Mouse (Mus musculus): ENCODE results near the gene Parp9. TPM values are rescaled to one million over a fixed set of nuclear protein-coding genes. Genes with fewer than 3 reads are reported as not detected.

Gene Parp9
- 1.6 TPM for polyA plus RNA-seq (2014; fragmentation: Illumina TruSeq; extraction: RNeasy Lipid Tissue Mini Kit (QIAGEN cat#74804); ENCODE audit: low read depth, low replicate concordance)

GRCm38 (mm10) chr16:35938211-35939151 lies at the start of gene Parp9, which contains the start of gene Dtx3l:
TSS of gene Parp9 (plus strand) at chr16:35938470.
TSS of gene Dtx3l (minus strand) at chr16:35939151.

DNA sequence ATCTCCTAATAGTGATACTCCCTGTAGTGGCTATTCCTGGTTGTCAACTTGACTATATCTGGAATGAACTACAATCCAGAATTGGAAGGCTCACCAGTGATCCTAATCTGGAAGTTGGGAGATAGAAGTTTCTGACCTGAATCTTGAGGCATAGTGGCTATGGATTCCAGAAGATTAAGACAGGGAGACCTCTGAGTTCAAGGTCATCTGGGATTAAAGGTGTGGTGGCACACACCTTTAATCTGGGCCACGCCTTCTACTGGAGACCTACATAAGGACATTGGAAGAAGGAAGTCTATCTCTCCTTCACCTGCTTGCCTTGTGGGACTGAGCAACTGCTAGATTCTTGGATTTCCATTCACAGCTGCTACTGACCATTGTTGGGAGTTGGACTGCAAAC lies 40.2 kb downstream of the Parp9 start, which contains the start of gene Kpna1:
Gene Kpna1, plus strand, starts transcription at position 301 of the 400 bp plus-strand sequence.

Other genes starting within 250 kb of the Parp9 start
- 2.8 TPM for gene Dirc2, start 169.1 kb upstream of the Parp9 start, polyA plus RNA-seq (2014; fragmentation: Illumina TruSeq; extraction: RNeasy Lipid Tissue Mini Kit (QIAGEN cat#74804); ENCODE audit: low read depth, low replicate concordance)
- 12.6 TPM for gene Hspbap1, start 168.1 kb upstream of the Parp9 start, polyA plus RNA-seq (2014; fragmentation: Illumina TruSeq; extraction: RNeasy Lipid Tissue Mini Kit (QIAGEN cat#74804); ENCODE audit: low read depth, low replicate concordance)
- gene Parp14, start 66.9 kb upstream of the Parp9 start, polyA plus RNA-seq (2014; fragmentation: Illumina TruSeq; extraction: RNeasy Lipid Tissue Mini Kit (QIAGEN cat#74804); ENCODE audit: low read depth, low replicate concordance): 1.2 TPM
- gene Dtx3l, start 681 bp downstream of the Parp9 start, polyA plus RNA-seq (2014; fragmentation: Illumina TruSeq; extraction: RNeasy Lipid Tissue Mini Kit (QIAGEN cat#74804); ENCODE audit: low read depth, low replicate concordance): 1.3 TPM
- 54.2 TPM for gene Kpna1, start 40.3 kb downstream of the Parp9 start, polyA plus RNA-seq (2014; fragmentation: Illumina TruSeq; extraction: RNeasy Lipid Tissue Mini Kit (QIAGEN cat#74804); ENCODE audit: low read depth, low replicate concordance)
- 3.9 TPM for gene Wdr5b, start 102.7 kb downstream of the Parp9 start, polyA plus RNA-seq (2014; fragmentation: Illumina TruSeq; extraction: RNeasy Lipid Tissue Mini Kit (QIAGEN cat#74804); ENCODE audit: low read depth, low replicate concordance)
- gene Fam162a, start 133.1 kb downstream of the Parp9 start, polyA plus RNA-seq (2014; fragmentation: Illumina TruSeq; extraction: RNeasy Lipid Tissue Mini Kit (QIAGEN cat#74804); ENCODE audit: low read depth, low replicate concordance): 69.7 TPM
- gene Ccdc58, start 133.2 kb downstream of the Parp9 start, polyA plus RNA-seq (2014; fragmentation: Illumina TruSeq; extraction: RNeasy Lipid Tissue Mini Kit (QIAGEN cat#74804); ENCODE audit: low read depth, low replicate concordance): 84.4 TPM
- not detected for gene Csta1, start 192.8 kb downstream of the Parp9 start, polyA plus RNA-seq (2014; fragmentation: Illumina TruSeq; extraction: RNeasy Lipid Tissue Mini Kit (QIAGEN cat#74804); ENCODE audit: low read depth, low replicate concordance)
- 0.77 TPM for gene Stfa2l1, start 218.3 kb downstream of the Parp9 start, polyA plus RNA-seq (2014; fragmentation: Illumina TruSeq; extraction: RNeasy Lipid Tissue Mini Kit (QIAGEN cat#74804); ENCODE audit: low read depth, low replicate concordance)
- gene Gm5483, start 245.7 kb downstream of the Parp9 start, polyA plus RNA-seq (2014; fragmentation: Illumina TruSeq; extraction: RNeasy Lipid Tissue Mini Kit (QIAGEN cat#74804); ENCODE audit: low read depth, low replicate concordance): not detected

All from testis, adult 10 weeks (tissue).